Mouse (Mus musculus) MEL-GATA-1-ER (cell line): ENCODE measurements around the gene Ssna1.
A peak's percentile ranks its signal among the peaks of the same experiment; 100 is the strongest.

Experiments used
- DNase-seq: peaks from one replicate; pipeline ENCODE4 v3.0.0-alpha.2; 2012; ENCODE audit warnings: low read depth; ENCODE audit errors: extremely low read depth

The Ssna1 gene

DNA sequence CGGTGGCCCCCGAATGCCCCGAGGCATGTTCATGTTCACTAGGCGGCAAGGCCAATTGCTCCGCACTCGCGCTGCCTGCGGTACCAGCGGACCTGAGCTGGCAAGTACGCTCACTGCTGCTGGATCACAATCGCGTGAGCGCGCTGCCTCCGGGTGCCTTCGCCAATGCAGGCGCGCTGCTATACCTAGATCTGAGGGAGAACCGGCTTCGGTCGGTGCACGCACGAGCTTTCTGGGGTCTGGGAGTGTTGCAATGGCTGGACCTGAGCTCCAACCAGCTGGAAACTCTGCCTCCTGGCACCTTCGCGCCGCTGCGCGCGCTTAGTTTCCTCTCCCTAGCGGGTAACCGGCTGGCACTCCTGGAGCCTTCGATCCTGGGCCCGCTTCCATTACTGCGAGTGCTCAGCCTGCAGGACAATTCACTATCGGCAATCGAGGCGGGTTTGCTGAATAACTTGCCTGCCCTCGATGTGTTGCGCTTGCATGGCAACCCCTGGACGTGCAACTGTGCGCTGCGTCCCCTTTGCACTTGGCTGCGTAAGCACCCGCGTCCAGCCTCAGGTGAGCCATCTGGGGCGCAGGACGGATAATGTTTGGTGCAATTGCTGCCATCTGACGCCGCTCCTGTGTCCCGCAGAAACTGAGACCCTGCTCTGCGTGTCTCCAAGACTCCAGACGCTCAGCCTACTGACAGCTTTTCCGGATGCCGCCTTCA lies 18.0 kb upstream of the Ssna1 start:
- DNase-seq, result no peak

DNA sequence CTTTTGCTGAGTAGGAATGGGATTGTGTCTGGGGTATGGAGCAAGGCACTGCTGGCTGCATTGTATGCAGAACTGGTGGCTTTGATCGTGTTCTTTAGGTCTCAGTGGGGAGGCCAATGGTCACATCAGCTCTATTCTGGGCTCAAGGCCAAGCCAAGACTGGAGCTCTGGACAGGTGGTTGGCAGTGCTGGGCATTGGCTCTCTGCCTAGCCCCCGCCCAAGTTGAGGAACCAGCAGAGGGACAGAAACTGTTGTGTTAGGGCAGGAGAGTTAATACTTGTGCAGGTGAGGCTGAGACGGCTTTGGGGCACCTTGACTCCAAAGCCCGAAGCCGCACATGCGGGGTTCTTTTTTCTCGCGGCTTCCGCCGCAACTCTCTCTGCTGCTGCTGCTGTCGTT lies 17.4 kb upstream of the Ssna1 start, which contains the start of gene Lrrc26:
Gene Lrrc26 (plus strand): TSS at position 265 of the 400 bp plus-strand sequence.
- DNase-seq, result no peak

DNA sequence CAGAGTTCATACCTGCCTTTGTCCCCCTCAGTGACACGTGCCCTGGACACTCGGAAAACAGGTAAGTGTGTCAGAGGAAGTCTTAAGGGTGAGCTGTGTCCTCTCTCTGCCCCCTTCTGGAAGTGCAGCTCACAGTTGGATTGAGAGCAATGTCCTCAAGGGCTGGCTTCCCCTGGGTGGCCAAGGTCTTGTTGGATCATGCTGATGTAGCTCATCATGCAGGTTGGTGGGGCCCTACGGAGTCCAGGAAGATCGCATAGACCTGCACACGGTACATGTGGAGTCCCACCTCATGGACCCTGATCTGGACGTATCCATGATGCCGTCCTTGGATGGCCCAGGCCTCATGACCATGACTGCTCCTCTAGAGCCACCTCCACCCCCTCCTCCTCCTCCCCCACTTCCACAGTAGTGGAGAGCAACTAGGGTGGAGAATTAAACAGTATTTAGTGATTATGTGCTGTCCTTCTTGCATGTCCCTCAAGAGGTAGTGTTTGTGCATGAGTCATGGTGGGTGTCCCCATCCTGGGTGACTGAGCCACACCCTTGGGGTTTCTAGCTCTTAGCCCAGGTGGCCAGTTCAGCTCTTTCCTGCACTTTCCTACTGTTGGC lies 16.6 kb upstream of the Ssna1 start:
- no peak for DNase-seq

DNA sequence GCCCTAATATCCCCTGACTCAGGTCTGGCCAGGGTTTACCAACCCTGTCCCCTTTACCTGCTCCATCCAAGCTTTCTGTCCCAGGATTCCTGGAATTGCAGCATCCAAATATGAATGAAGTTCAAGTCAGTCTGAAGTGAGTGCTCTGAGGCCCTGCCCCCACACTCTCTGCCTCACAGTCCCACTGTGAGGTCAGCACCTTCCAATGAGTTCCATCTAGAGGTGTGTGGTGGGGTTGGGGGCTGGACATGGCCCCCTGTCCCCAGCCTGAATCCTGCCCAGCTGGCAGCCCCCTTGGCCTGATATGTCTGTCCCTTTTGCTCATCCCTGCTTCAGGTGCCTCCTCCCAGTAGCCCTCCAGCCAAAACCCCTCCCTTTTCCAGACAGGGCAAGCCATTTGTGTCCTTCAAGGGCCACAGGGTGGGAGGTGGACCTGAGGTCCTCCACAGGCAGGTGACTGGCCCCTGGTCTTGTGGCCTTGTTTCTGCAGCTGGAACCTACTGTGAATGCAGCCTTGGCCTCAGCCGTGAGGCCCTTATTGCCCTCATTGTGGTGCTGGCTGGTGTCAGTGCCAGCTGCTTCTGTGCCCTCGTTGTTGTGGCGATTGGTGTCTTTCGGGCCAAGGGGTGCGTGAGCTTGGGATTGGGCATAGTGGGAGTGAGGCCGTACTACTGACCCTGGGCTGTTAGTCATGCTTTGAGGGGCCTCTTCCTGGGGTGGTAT lies 15.8 kb upstream of the Ssna1 start, which contains the start of gene Tmem210:
Gene Tmem210 (plus strand): TSS at position 219 of the 723 bp plus-strand sequence.
- DNase-seq, result no peak

DNA sequence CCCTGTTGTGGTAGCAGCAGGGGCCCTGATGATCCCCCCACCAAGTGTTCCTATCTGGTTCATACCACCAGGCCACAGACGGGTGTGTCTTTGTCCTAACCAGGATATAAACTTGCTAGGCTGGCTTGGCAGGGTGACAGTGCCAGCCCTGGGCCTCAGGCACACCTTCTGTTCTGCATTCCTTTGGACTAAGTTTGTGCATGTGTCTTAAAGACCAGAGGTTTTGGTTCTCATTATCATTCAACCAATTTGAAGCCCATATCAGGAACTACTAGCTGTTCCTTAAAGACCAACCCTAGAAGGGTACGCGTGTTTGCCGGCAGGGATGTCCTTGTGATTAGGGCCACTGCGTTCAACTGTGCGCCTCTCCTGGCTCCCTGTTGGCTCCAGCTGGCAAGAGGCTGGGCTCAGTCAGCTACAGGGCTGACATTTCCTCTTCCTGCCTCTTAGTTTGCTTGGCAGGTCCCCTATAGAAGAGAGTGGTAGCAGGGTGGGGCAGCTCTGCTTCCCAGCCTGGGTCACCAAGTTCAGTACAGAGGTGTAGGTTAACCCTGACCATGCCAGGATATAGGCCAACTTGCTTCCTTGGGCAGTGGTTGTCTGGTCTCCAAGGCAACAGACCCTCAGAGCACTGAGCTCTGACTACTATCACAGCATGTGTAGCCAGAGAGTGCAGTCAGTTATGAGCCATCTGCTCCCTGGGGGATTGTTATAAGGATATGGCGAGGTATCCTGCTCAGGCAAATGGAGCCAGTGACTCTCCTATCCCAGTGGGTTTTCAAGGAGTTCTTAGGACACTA lies 14.8 kb upstream of the Ssna1 start:
- no peak for DNase-seq

DNA sequence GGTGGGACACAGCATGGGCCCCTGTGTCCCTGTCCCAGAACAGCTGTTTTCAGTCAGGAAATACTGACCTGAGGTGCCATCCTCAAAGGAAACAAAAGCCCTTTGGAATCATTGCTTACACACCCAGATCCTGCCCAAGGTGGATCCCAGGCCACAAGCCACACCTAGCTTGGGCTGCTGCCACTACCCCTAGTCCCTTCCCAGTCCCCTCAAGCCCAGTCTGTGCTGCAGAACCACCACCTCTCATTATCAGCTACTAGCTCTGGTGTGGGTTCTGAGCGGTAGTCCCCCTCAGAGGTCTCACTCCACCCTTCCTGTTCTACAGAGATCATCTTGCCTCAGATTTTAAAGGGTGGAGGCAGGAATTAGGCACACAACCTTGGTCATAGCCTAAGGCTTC lies 14.1 kb upstream of the Ssna1 start:
- no peak for DNase-seq

DNA sequence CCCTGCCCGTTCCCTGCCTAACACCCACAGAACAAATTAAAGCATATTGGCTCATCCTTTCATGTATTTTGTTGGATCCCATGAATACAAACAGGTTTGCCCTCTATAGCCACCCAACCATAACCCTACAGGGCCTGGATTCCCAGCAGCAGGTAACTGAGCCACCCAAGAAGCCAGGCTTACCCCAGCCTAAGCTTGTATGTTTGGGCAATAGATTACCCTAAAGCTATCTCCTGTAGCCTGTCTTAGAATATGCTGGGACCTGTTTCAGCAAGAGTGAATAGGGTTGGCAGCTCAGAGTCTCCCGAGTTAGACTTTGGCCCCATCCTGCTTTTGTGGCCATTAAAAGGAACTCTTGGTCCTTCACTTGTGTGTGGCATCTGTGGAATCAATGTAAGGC lies 13.3 kb upstream of the Ssna1 start:
- no peak for DNase-seq

DNA sequence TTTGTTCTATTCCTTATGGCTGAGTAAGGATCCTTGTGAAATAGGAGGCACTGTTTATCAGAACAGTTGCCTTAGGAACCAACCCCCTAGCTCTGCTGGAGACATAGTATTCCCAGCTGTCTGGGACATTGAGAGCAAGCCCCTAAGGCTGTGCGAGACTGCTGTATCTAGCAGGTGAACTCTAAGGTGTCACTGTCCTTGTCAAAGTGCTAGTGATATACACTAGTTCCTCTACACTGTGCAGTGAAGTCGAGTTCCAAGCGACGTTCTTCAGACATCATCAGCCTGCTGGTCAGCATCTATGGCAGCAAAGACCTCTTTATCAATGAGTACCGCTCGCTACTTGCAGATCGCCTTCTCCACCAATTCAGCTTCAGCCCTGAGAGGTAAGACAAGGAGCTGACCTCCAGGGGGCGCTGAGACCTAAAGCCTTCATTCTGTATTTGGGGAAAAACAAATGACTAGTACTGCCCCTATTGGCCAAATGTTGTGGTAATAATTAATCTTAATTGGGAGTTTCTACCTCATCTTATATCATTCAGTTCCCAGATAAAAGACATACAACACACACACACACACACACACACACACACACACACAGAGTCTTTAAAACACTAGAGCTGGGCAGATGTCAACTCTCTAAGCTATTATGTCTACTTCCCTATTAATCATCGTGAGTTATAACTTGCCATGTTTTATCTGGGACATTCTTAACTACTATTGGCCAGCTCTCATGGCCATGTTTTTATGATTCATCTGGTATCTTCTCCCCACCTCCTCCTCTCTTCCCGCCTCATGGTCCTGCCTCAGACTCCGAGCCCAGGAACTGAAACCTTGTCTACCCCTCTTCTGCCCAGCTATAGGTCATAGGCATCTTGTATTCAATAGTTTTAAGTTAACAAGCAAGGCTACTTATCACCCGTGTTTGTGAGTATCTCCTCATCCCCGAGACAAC lies 7.0 kb upstream of the Ssna1 start:
- DNase-seq, result no peak

DNA sequence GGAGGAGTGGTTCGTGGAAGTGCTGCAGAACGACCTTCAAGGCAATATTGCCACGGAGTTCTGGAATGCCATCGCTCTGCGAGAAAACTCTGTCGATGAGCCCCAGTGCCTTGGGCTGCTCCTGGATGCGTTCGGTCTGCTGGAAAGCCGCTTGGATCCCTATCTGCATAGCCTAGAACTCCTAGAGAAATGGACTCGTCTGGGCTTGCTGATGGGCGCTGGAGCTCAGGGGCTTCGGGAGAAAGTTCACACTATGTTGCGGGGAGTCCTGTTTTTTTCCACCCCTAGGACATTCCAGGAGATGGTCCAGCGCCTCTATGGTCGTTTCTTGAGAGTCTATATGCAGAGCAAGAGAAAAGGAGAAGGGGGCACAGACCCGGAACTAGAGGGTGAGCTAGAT lies 772 bp upstream of the Ssna1 start:
- no peak for DNase-seq

DNA sequence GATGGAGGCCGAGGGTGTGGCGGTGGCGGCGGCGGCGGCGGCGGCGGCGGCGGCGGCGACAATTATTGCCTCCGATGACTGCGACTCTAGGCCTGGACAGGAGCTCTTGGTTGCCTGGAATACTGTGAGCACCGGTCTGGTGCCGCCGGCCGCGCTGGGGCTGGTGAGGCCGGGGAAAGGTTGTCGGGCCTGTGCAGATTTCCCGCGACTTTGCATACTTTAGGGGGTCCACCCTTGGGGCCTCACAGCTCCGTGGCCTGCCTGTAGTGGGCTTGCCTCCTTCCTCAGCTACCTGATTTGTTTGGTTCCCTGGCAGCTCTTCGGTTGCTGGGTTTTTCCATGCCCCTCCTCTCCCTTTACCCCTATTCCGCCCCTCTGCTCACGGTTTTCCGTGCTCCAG lies 277 bp upstream of the Ssna1 start:
- DNase-seq, result no peak

DNA sequence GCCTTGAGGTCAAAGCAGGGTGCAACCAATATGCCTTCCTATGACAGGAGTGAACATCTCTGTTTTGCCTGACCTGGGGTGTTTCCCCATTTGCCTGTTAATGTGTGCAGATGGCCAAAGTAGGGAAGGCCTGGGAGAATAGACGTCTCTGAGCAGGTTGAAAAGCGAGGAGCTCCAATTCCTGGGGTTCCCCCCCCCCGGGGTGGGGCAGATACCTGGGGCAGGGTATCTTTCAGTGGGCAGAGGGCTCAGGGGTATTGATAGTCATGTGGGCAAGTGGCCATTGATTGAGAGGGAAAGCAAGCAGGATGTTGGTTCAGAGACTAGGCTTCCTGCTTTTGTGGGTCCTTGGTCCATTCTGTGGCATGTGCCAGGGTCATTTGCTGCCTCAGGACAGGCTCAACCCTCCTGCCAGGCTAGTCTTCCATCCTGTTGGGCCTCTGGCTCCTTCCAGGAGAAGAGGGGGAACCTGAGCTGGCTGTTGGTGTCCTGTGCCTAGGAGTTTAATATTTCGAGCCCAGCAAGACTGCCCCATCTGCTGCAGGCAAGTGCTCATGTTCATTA lies 4.4 kb downstream of the Ssna1 start:
- DNase-seq, result no peak

DNA sequence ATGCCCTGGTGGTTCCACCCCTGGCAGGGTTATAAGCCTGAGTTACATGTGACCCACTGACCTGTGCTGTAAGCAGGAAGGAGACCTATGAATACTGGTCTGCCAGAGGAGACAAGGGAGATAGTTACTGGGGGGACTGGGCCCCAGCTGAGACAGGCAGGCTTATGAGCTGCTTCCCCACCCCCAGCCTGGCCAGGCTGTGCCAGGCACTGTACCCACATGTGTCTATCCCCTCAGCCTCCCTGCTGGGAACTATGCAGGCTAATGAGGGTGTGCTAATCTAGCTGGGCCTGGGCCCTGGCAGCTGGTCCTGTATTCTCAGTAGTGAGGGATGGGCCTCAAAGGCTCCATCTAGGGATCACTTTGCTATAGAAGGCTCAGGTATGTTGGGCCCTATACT lies 5.0 kb downstream of the Ssna1 start:
- no peak for DNase-seq

DNA sequence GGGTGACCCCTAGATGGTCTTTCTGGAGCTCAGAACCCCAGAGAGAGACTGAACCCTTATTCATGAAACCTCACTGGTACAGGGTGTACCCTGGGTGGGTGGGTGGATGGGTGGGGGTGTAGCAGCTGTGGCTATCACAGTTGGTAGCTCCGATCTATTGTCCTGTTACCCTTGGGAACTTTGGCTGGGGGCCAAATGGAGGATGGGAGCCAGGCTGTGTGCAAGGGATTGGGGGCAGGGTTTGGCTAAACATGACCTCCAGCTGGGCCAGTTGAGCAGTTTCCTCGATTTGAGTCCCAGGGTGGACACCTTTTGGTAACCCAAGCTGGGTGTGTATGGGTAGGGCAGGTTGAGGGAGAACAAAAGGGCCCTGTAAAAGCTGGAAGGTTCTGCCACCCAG lies 5.5 kb downstream of the Ssna1 start:
- no peak for DNase-seq

DNA sequence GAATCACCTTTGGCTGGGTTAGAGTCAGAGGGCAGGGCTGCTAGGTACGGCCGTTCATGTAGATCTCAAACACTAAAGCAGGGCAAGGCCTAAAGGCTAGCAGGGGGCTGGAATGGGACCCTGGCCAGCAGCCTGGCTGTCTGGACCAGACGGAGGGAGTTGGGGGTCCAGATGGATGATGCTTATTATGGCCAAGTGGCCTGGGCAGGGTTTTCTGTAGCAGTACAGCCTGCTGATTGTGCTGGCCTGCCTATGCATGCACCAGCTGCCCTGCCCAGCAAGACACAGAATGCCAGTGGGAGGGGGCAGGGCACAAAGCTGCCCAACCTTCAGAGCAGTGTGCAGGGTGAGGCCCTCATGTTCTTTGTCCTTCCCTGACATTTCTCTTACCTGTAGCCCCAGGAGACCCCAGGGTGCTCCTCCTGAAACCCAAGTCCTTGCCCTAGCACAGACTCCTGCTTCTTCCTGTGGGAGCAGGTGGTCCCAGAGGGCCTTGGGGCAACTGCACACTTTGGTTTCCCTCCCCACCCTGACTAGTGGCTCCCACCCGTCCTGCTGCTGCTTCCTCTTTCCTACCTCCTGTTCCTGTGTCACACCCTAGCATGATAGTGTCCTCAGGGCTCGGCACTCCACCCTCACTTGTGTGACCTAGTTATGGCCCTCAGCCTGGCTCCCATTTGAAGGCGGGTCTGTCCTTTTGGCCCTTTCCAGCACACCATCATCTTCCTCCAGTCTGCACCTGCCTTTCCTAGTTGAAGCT lies 6.2 kb downstream of the Ssna1 start:
- peak; percentile 85 for DNase-seq

DNA sequence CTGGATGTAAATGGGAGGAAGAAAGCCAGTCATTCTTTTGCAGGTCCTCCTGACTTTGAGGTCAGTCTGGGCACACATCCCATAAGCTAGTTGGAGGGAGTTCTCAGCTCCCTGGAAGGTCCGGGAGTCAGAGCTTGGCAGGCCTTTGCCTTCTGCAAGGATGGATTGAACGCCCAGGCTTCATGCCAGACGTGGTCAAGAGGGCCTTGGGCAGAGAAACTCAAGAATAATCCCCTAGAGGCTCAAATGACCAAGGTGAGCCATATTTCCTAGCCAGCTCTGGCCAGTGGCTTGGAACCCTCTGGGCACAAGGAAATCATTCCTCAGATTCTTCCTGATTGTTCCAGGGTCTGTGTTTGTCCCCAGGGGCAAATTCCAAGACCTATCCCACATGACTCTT lies 7.4 kb downstream of the Ssna1 start:
- DNase-seq, result no peak

DNA sequence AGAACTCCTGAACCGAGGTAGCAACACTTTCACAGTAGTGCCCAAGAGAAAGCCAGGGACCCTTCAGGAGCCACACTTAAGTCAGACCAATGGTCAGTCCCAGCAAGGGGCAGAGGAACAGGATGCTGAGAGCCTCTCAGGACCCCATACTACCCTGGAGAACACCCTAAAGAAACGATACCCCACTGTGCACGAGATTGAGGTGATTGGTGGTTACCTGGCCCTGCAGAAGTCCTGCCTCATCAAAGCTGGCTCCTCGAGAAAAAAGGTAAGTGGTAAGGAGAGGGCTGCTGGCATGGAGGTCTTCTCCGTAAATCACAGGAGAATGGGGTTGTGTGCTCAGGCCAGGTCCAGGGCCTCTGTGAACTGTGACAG lies 8.0 kb downstream of the Ssna1 start:
- DNase-seq, result no peak

DNA sequence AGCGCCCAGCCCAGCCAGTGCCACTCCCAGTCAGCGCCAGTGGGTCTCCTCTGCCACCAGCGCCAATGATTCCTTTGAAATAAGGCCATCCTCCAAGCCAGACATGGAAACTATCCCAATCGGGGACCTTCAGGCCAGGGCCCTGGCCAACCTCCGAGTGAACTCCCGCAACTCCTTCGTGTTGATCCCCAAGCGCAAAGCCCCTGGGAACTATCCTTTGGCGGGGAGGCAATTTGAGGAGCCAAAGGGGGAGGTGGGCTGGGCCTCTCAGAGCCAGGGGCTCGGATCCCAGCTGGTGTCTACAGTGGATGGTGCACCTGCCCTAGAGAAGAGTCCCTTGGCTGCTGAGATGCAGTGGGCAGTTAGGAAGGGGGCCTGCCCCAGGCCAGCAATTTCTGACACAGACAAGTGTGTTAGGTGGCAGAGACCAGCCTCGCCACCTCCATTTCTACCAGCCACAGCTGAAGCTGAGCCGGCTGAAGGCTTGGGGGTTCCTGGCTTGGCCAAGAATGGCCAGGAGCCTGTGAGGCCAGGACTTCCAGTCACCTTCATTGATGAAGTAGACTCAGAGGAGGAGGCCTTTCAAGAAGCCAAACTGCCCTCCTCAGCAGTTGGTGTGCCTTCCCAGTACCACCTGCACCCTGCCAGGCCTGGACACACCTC lies 8.5 kb downstream of the Ssna1 start:
- no peak for DNase-seq

DNA sequence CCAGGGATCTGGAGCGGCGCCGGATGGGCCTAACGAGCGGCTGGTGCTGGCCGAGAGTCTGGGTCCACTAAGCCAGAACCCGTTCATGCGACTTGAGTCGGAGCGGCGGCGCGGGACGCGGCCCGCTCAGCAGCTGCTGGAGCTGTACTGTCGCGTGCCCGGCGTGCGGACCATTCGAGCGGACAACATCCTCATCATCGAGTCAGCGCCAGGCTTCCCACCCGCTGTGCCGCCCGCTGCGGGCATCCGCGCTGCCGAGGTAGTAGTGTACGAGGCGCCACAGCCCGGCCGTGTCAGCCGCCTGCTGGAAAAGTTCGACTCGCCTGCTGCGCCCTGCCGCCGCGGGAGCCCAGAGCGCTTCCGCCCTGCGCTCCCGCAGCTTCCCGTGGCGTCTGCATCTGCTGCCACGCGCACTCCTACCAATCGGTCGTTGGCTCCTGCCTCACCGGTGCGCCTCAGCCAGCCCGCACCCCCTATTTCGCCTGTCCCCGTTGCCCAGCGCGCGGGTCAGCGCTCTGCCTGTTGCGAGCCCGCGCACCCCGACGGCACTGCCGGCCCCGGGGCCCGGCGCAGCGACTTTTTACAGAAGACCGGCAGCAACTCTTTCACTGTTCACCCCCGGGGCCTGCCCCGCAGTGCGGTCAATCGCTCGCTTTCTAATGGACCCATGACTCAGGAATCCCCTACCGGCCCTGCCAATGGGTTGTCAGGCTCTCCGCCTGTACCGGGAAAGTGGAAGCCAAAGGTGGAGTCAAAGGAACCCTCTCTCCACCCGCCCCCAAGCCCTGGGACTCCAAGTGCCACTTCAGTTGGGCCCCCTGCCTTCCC lies 9.2 kb downstream of the Ssna1 start:
- no peak for DNase-seq
